Comparison of ENCODE assay signal across 9 mouse cellular contexts in the genomic region with DNA sequence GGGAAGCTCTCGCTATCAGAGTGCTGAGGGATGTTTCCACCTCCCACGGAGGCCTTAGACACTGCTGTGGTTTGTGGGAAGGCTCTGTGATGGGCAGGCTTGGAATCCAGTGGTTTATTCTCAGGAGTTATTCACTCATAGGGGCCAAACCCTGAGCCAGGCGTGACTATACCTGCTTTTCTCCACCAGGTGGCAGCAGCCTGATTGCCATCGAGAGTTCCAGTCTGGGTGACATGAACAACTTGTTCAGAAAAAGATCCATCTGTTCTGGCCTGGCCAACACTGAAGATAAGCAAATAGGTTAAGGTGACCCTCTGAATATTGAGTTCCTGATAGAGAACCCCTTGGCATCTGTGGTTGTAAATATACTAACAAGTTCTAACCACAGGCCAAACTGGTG. TPM values are rescaled to one million over a fixed set of nuclear protein-coding genes. Genes with fewer than 3 reads are reported as not detected.
DNase-seq lines count a peak whose midpoint lies in the region; ATAC-seq lines count a peak whose summit lies in the region.
"Had no signal": no experiment of that assay in that cellular context is flagged by ENCODE, and none has a peak within 500 bp of the region (broad histone marks: within the 10 kb centered on the region; RNA-seq: fewer than 3 reads in every experiment).

No protein-coding gene starts in this region.

- WGBS in liver, embryonic 12.5 days (ENCODE audit: insufficient replicate concordance) = 0% methylated on average over 4 of the region's 4 CpGs
- WGBS in forebrain, embryonic 13.5 days = 6% methylated on average over 4 of the region's 4 CpGs

- H3K9me3 ChIP-seq in liver, embryonic 12.5 days (replicated peaks) = no peaks in the 10 kb centered on the region
- H3K9me3 ChIP-seq in forebrain, embryonic 13.5 days (replicated peaks) = no peaks in the 10 kb centered on the region
- H3K9me3 ChIP-seq: embryonic facial prominence, embryonic 12.5 days had no signal

- H3K27ac ChIP-seq in liver, embryonic 12.5 days = no peak overlapping the region
- no peak overlapping the region for H3K27ac ChIP-seq in forebrain, embryonic 13.5 days
- H3K27ac ChIP-seq: embryonic facial prominence, embryonic 12.5 days had no signal

- H3K36me3 ChIP-seq in liver, embryonic 12.5 days = peaks cover 26% of the 10 kb centered on the region
- peaks cover 13% of the 10 kb centered on the region for H3K36me3 ChIP-seq in forebrain, embryonic 13.5 days (ENCODE audit: poor library complexity, severe bottlenecking)

- H3K9ac ChIP-seq in liver, embryonic 12.5 days = no peak overlapping the region
- H3K9ac ChIP-seq in forebrain, embryonic 13.5 days = no peak overlapping the region
- H3K9ac ChIP-seq: embryonic facial prominence, embryonic 12.5 days had no signal

- peak; percentile 76 for DNase-seq in liver
- DNase-seq in c-Kit-positive CD71-negative TER-119-negative erythroid progenitor cells, embryonic 14.5 days (ENCODE audit: low read depth) = peak; percentile 74
- peak; percentile 72 to 73 for DNase-seq in layer of hippocampus, postnatal 36 days
- DNase-seq in spleen, postnatal 14 days (ENCODE audit: low spot score in 2 of 2) = peak; percentile 54 to 74

- no peak for ATAC-seq in liver, embryonic 12.5 days
- ATAC-seq in forebrain, embryonic 13.5 days = 0 out of 2 replicates have a peak, but pooled peaks have one; percentile 43
- peak; percentile 42 to 68; a peak in 1 of 4 replicates for ATAC-seq in hematopoietic stem cell, adult 5-6 weeks (replicated peaks in 1 of 2; ENCODE audit: insufficient read depth in 1 of 2, low FRiP score in 2 of 2, low TSS enrichment in 1 of 2, low read depth in 1 of 2, poor library complexity in 2 of 2, severe bottlenecking in 2 of 2)
- ATAC-seq in megakaryocyte-erythroid progenitor cell, adult 5-6 weeks (replicated peaks; ENCODE audit: low FRiP score, low TSS enrichment, poor library complexity, severe bottlenecking) = peak; percentile 38; the same call in 1 of the 2 replicates

- no peak overlapping the region for H3K4me2 ChIP-seq in liver, embryonic 12.5 days
- H3K4me2 ChIP-seq in forebrain, embryonic 13.5 days = no peak overlapping the region
- H3K4me2 ChIP-seq: embryonic facial prominence, embryonic 12.5 days had no signal

- peaks cover 47% of the 10 kb centered on the region for H3K4me1 ChIP-seq in liver, embryonic 12.5 days
- no peaks in the 10 kb centered on the region for H3K4me1 ChIP-seq in forebrain, embryonic 13.5 days

- no peak overlapping the region for H3K4me3 ChIP-seq in liver, embryonic 12.5 days
- no peak overlapping the region for H3K4me3 ChIP-seq in forebrain, embryonic 13.5 days
- H3K4me3 ChIP-seq: embryonic facial prominence, embryonic 12.5 days had no signal

- H3K27me3 ChIP-seq in liver, embryonic 12.5 days (replicated peaks) = no peaks in the 10 kb centered on the region
- H3K27me3 ChIP-seq in forebrain, embryonic 13.5 days = no peaks in the 10 kb centered on the region
- H3K27me3 ChIP-seq: embryonic facial prominence, embryonic 12.5 days had no signal

RNA-seq across cellular contexts. Expression of a gene that starts 19.3 kb away (rescaled TPM):
- polyA plus RNA-seq in liver, embryonic 12.5 days (2016; fragmentation: Nextera tagmentation; extraction: Ambion mirVana) = 205 and 206 TPM in 2 replicates
- 187 and 188 TPM in 2 replicates for polyA plus RNA-seq in forebrain, embryonic 13.5 days (2015; fragmentation: Nextera tagmentation; extraction: Ambion mirVana)
- total RNA-seq in hematopoietic stem cell, adult 5-6 weeks (2017) = 76.0 and 90.7 TPM in 2 replicates
- 100 to 1,000 TPM; 105 to 106 TPM for total RNA-seq in layer of hippocampus, postnatal 36 days (2021)
- 120 and 179 TPM in 2 replicates for total RNA-seq in megakaryocyte-erythroid progenitor cell, adult 5-6 weeks (2014; fragmentation: Nextera tagmentation)
- 189 and 190 TPM in 2 replicates for total RNA-seq in megakaryocyte-erythroid progenitor cell, adult 5-6 weeks (2017)

RNA-seq across cellular contexts. Expression of a gene that starts 26.4 kb away (rescaled TPM):
- 8.9 TPM in 2 replicates for polyA plus RNA-seq in liver, embryonic 12.5 days (2016; fragmentation: Nextera tagmentation; extraction: Ambion mirVana)
- polyA plus RNA-seq in forebrain, embryonic 13.5 days (2015; fragmentation: Nextera tagmentation; extraction: Ambion mirVana) = 27.9 and 32.2 TPM in 2 replicates
- 21.9 and 26.4 TPM in 2 replicates for total RNA-seq in hematopoietic stem cell, adult 5-6 weeks (2017)
- total RNA-seq in layer of hippocampus, postnatal 36 days (2021) = 10 to 100 TPM; 47.9 to 54.6 TPM
- total RNA-seq in megakaryocyte-erythroid progenitor cell, adult 5-6 weeks (2014; fragmentation: Nextera tagmentation) = 43.0 and 54.5 TPM in 2 replicates
- 27.4 and 28.2 TPM in 2 replicates for total RNA-seq in megakaryocyte-erythroid progenitor cell, adult 5-6 weeks (2017)

RNA-seq across cellular contexts. Expression of a gene that starts 37.4 kb away (rescaled TPM):
- polyA plus RNA-seq in liver, embryonic 12.5 days (2016; fragmentation: Nextera tagmentation; extraction: Ambion mirVana) = 0.62 and 0.65 TPM in 2 replicates
- polyA plus RNA-seq in forebrain, embryonic 13.5 days (2015; fragmentation: Nextera tagmentation; extraction: Ambion mirVana) = 1.4 and 2.0 TPM in 2 replicates
- total RNA-seq in hematopoietic stem cell, adult 5-6 weeks (2017) = 1.6 and 1.7 TPM in 2 replicates
- total RNA-seq in layer of hippocampus, postnatal 36 days (2021) = 1 to 10 TPM; 1.5 to 1.9 TPM
- 7.1 and 7.5 TPM in 2 replicates for total RNA-seq in megakaryocyte-erythroid progenitor cell, adult 5-6 weeks (2014; fragmentation: Nextera tagmentation)
- 1.5 TPM in 1 of 2 replicates, not detected in the other for total RNA-seq in megakaryocyte-erythroid progenitor cell, adult 5-6 weeks (2017)
